Mouse (Mus musculus): ENCODE measurements around the gene Glis2.

The Glis2 gene

GRCm38 (mm10) chr16:4605514-4606131 lies 11.1 kb downstream of the Glis2 start:
- no peak for DNase-seq

GRCm38 (mm10) chr16:4606431-4607084 lies 12.0 kb downstream of the Glis2 start:
- DNase-seq, result no peak

DNA sequence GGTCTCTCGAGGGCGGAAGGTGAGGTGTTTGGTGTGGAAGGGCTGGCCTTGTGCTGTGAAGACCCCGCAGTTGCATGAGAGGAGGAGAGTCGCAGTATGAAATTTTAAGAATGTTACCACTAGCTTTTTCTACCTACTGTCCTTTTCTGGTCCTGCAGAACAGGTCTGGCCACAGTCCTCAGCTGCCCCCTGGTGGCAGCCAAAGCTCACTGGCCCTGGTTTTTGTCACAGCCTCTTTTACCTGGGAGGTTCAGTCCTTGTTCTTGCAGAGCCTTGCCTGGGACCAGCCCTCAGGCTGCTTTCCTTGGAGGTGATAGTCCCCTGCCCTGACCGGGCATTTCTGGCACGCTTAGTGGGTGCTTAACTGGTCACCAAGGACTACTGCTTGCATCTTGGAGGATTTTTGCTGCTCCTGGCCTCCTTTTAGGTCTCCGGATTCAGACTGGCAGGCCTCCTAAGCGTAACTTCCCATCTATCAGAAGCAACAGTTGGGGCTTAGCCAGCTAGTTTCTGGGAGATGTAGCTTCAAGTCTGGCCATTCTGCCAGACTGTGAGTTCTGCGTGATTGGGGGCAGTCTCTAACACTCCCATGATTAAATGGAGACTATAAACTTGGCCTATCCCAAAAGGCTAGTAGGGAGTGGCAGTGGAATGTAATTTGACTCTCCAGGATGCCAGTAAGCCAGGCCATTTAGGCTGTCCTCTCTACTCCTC lies 13.5 kb downstream of the Glis2 start:
- peak; percentile 68 to 80 for DNase-seq

GRCm38 (mm10) chr16:4608532-4609059 lies 14.1 kb downstream of the Glis2 start:
- DNase-seq, result no peak

DNA sequence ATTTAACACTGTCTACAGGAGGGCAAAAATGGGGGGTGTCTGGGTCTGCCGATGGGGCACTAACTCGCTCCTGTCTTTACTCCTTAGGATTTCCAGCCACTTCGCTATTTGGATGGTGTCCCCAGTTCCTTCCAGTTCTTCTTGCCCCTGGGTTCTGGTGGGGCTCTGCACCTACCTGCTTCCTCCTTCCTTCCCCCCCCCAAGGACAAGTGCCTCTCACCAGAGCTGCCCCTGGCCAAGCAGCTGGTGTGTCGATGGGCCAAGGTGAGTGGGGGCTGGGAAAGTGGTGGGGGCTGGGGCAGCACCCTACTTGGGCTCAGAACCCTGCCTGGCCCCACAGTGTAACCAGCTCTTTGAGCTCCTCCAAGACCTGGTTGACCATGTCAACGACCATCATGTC lies 16.7 kb downstream of the Glis2 start:
- no peak for DNase-seq

- no peak for DNase-seq
Observed at GRCm38 (mm10) chr16:4611676-4612075, 17.2 kb downstream of the Glis2 start.

GRCm38 (mm10) chr16:4613736-4614135 lies 19.2 kb downstream of the Glis2 start:
- DNase-seq, result no peak

DNA sequence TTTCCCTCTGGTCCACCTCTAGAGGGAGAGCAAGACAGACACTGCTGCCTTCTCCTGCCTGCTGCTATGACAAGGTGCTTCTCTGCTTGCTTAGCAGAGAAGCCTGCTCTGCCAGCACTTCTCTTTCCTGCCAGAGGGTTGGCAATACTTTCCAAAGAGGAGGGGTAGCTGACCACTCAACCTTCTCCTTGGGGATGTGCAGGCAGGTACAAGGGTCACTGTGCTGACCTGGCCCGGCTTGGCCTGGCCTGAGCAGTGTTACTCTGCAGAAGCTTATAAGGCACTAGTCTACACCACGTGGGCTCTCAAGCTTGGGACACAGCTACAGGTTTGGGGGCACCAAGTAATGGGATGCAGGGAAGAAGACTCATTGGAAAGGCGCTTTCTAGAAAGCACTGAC lies 20.1 kb downstream of the Glis2 start:
- DNase-seq, result no peak

GRCm38 (mm10) chr16:4615297-4615696 lies 20.8 kb downstream of the Glis2 start:
- no peak for DNase-seq

DNA sequence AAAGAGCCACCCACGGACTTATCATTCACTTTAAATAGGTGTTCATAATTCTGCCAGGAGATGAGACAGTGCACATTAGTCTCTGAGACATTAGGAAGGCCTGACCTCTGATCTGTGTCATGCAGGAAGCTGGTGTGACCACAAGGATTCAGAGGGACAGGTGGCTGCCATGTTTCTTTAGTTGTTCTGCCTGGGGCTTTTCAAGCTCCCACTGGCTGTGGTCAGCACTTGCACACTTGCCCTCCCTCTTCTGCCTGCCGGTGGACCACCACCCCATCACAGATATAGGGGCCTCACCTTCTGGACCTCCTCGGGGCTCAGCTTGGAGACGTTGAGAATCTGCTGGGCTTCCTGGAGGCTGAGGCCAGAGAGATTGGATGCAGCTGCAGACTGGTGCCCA lies 22.3 kb downstream of the Glis2 start:
- DNase-seq, result no peak

GRCm38 (mm10) chr16:4624074-4624473 lies 29.6 kb downstream of the Glis2 start:
- no peak for DNase-seq

GRCm38 (mm10) chr16:4624481-4625110 lies 30.1 kb downstream of the Glis2 start, which contains the start of gene Pam16:
Gene Pam16, minus strand, starts transcription at chr16:4624988.
- DNase-seq, result peak; percentile 82 to 87

DNA sequence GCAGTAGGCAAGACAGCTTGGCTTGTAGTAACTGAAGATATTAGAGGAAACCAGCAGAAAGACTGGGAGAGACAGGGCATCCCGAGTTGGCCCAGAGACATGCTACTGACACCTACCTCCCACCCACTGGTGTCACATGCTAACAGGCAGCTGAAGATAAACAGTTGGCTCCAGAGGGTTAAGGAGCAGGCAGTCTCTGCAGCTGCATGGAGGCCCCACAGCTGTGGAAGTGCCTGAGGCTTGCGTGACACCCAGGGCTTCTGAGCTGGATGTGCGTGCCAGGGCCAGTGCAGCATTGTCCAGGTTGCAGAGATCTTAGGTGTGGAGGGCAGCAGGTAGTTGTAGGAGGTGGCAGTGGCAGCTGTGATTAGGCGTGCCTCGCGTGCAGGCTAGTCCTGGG lies 32.6 kb downstream of the Glis2 start:
- no peak for DNase-seq

DNA sequence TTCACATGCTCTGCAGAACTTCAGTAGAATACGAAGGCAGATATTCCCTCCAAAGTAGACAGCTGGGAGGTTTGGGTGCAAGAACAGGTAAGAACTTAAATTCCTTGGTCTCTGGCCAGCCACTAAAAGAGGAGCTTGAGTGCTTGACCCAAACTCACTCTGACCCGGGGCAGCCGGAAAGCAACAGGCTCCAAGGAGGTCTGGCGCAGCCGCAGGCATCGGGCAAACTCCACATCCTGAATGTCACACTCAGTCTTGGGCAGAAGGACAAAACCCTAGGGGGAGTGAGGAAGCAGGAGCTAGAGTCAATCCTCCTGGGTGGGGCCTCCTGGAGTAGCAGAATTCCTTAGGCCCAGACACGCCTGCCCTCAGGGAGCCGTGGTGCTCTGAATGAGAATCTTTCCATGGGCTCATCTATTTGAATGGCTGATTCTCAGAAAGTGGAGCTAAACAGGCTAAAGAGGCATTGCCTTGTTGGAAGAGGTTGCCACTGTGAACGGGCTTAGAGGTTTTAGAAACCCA lies 34.4 kb downstream of the Glis2 start:
- no peak for DNase-seq

DNA sequence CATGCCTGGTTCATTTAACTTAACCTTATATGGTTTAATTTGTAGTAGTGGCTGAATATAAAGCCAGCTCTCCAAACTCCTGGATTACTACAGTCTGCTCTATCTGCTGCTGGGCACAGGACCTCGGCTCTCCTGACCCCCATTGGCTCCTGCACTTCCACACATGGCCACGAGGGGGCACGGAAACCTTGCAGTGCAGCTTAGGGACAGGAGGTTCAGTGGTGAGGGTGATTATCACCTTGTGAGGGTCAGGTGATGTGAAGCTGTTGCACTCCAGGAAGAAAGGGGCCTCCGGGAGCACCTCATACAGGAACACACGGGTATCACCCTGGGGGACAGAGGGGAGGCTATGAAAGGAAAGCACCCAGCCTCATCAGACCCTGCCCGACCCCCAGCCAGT lies 35.4 kb downstream of the Glis2 start:
- peak; percentile 64 to 83 for DNase-seq

DNA sequence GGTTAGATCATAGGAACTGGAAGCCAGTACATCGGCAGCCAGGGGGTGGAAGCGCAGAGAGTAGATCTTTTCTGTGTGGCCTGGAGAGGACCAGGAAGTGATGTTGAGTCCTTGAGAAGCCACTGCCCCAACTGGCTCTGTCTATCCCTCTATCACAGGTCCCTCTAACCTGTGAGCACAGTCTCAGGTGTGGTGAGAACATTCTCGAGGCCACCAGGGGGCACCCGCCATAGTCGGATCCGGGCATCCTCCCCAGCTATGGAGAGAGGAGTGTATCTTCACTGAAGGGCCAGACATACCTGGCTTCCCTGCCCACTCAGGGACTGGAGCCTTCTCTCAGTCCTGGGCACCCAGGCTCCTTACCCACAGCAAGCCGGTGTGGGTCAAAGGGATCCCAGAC lies 37.5 kb downstream of the Glis2 start:
- DNase-seq, result no peak

DNA sequence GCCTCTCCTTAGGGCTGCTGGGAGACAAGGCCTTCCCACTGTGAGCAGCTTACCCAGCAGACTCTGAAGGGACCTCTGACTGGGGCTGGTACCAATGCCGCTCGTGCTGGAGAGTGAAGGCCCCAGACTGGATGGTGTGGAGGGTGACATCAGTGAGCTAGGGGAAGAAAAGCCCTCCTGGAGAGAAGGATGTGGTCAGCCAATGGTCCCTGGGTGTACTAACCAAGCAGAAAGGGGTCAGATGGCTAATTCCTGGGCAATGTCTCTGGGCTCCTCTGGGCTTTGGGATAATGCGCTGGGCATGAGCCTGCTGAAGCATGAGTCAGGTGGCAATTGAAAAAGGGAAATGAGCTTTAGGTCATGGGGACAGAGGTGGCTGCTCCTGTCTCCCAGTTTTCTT lies 39.1 kb downstream of the Glis2 start:
- DNase-seq, result no peak

DNA sequence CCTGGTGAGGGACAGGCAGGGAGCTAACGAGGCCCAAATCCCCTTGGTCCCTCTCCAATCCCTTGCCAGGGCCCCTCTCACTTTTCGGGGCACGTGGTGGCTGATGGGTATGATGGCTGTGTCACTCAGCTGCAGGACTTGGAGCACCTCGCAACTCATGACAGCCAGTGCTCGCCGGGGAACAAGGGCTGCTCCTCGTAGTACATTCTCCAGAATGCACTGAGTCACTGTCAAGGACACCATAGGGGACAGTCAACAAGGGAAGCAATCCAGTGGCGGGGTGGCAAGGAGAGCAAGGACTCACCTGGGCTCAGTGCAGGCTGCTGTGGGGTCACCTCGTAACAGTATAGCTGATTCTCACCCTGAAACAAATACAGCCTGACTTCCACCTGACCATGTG lies 40.2 kb downstream of the Glis2 start:
- no peak for DNase-seq

DNA sequence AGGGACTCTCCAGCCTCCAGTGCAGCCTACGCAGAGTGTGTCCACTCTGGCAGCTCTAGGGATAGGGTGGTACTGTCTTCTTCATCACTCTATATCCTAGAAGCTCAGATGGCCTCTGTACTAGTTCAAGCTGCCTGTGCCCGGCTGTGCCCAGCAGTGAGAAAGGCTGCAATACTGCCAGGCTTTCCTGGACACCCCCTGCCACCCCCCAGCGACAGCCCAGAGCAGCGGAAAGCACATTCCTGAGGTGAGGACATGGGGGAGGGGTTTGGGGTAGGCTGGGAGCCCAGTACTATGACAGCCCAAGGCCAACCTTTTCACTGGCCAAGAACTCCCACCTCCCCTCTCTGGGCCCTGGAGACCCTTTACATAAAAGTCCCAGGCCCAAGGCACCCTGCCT lies 41.2 kb downstream of the Glis2 start:
- no peak for DNase-seq

DNA sequence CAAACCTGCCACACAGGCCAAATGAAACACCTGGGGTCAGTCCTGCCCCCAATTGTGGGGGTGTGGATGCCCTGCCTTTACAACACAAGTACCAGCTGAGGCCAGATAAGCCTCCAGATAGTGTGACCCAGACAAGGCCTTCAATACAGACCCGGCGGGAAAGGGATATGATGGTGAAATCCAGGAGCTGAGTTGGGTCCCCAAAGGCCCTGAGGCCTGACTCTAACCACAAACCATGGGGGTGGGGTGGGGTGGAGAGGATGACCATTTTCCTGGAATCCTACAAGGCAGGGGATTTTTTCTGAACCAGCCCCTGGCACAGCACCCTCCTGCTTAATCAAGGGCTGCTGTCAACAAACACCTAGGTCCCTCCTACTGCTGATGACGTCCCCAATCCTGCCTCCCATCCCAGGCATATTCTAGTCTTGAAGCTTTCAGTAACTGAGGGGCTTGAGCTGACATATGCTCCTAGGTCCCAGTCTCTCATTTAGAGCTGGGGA lies 44.4 kb downstream of the Glis2 start:
- DNase-seq, result no peak

GRCm38 (mm10) chr16:4639831-4640237 lies 45.3 kb downstream of the Glis2 start, which contains the start of the genes Vasn and Dnaja3:
Gene Vasn, plus strand, starts transcription at chr16:4639941.
Gene Dnaja3, plus strand, starts transcription at chr16:4639989.
- DNase-seq, result peak; percentile 49

DNA sequence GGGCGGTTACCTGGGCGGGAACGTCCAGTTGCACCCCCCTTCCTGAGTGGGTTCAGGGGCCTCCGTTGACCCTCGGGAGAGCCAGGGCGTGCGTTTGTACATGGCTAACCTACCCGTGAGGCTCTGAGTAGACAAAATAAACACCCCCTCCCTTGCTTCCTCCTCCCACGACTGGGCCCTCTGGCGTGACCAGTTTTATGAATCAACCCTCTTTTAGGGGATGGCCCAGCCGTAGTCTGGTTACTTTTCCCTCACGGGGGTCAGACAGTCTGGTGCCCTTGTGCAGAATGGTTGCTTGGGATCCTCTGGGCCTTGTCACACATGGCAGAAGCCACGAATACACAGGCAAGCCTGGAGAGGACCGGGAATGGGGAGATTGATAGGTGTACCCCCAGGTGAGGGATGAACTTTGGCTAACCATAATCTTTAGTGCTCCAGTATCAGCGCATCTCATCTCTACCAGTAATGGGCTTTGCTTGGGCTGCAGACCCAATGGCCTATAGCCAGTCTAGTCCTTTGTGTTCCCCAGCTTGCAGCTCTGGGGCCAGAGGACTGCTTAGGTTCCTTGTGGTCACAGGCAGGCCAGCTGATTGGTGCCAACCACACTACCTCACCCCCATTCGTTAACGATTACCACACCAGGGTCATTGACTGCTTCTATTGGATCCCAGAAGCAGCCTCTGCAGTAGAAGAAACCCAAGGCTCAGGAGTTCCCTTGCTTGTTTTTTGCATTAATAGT lies 45.9 kb downstream of the Glis2 start:
- DNase-seq, result no peak
